Mouse (Mus musculus) kidney, embryonic 15.5 days (tissue): ENCODE results near the gene Fnbp1. TPM values are rescaled to one million over a fixed set of nuclear protein-coding genes. Genes with fewer than 3 reads are reported as not detected.

Experiments used
- ATAC-seq: fragments of 200-750 bp; cut with Nextera tagmentation; replicated peaks from 2 replicates; pipeline ENCODE4 v1.8.0; 2017; ENCODE audit warnings: moderate TSS enrichment; ENCODE audit not compliant: low FRiP score
- H3K27ac ChIP-seq: fragments of 300-500 bp; sonication (generic); 2 replicates; pipeline ENCODE4 v1.5.1; 2015; ENCODE audit warnings: mild to moderate bottlenecking, inconsistent platforms
- H3K27me3 ChIP-seq: fragments of 300-500 bp; sonication (generic); 2 replicates; pipeline ENCODE4 v1.6.1; 2015; ENCODE audit warnings: inconsistent platforms
- H3K36me3 ChIP-seq: fragments of 300-500 bp; sonication (generic); 2 replicates; pipeline ENCODE4 v1.6.1; 2015; ENCODE audit warnings: inconsistent platforms
- H3K4me1 ChIP-seq: fragments of 300-500 bp; sonication (generic); 2 replicates; pipeline ENCODE4 v1.6.1; 2015; ENCODE audit warnings: inconsistent platforms
- H3K4me2 ChIP-seq: fragments of 300-500 bp; sonication (generic); 2 replicates; pipeline ENCODE4 v1.6.1; 2015; ENCODE audit warnings: moderate library complexity, mild to moderate bottlenecking, inconsistent platforms
- H3K4me3 ChIP-seq: fragments of 300-500 bp; sonication (generic); replicated peaks from 2 replicates; pipeline ENCODE4 v1.5.1; 2015; ENCODE audit warnings: mild to moderate bottlenecking, inconsistent platforms
- H3K9ac ChIP-seq: fragments of 300-500 bp; sonication (generic); 2 replicates; pipeline ENCODE4 v1.6.1; 2015; ENCODE audit warnings: mild to moderate bottlenecking, inconsistent platforms
- H3K9me3 ChIP-seq: fragments of 300-500 bp; sonication (generic); replicated peaks from 2 replicates; pipeline ENCODE4 v1.6.1; 2016; ENCODE audit warnings: inconsistent platforms
- WGBS: fragments of 180-500 bp; shearing (Covaris S2); methylation state at CpG from one replicate; pipeline ENCODE4 v1.1.7; 2015; ENCODE audit warnings: mixed read lengths; 5-methylcytosine and 5-hydroxymethylcytosine counted together
- polyA plus RNA-seq: library from polyadenylated mRNA; unstranded; fragments of >200 nt; fragmentation: Nextera tagmentation; extraction: Ambion mirVana; gene quantifications from 2 replicates; pipeline ENCODE4 v1.2.1, GENCODE M21; 2015

The Fnbp1 gene
- polyA plus RNA-seq, 1 experiment from 2014 or later: 22.4 TPM

- no peak overlapping the region for H3K9ac ChIP-seq
- no peaks in the 10 kb centered on the region for H3K27me3 ChIP-seq
- WGBS: 89% methylated on average over 4 of the region's 4 CpGs
- no peak overlapping the region for H3K4me3 ChIP-seq
- H3K27ac ChIP-seq: no peak overlapping the region
- no peak for ATAC-seq
- peaks cover 65% of the 10 kb centered on the region for H3K36me3 ChIP-seq
- H3K4me1 ChIP-seq: no peaks in the 10 kb centered on the region
- H3K4me2 ChIP-seq: no peak overlapping the region
- H3K9me3 ChIP-seq: no peaks in the 10 kb centered on the region
Measured at GRCm38 (mm10) chr2:31058443-31058842, 83.4 kb downstream of the Fnbp1 start.

- 76% methylated on average over 6 of the region's 6 CpGs for WGBS
- Histone ChIP-seq H3K9me3 (no peaks in the 10 kb centered on the region), H3K4me2 (no peak overlapping the region), H3K4me3 (no peak overlapping the region), H3K36me3 (peaks cover 67% of the 10 kb centered on the region), H3K4me1 (no peaks in the 10 kb centered on the region), H3K27me3 (no peaks in the 10 kb centered on the region), H3K9ac (no peak overlapping the region), H3K27ac (no peak overlapping the region)
- ATAC-seq: no peak
Measured at GRCm38 (mm10) chr2:31057549-31058177, 84.1 kb downstream of the Fnbp1 start.

- Histone ChIP-seq H3K4me3 (no peak overlapping the region), H3K9me3 (no peaks in the 10 kb centered on the region), H3K36me3 (peaks cover 79% of the 10 kb centered on the region), H3K27me3 (no peaks in the 10 kb centered on the region), H3K9ac (no peak overlapping the region), H3K4me2 (no peak overlapping the region), H3K27ac (no peak overlapping the region), H3K4me1 (no peaks in the 10 kb centered on the region)
- 96% methylated on average over 3 of the region's 3 CpGs for WGBS
- ATAC-seq: no peak
Measured at GRCm38 (mm10) chr2:31056070-31056469, 85.7 kb downstream of the Fnbp1 start.

GRCm38 (mm10) chr2:31053851-31054340 is 87.9 kb downstream of the Fnbp1 start:
- Histone ChIP-seq H3K36me3 (peaks cover 77% of the 10 kb centered on the region), H3K27ac (no peak overlapping the region), H3K27me3 (no peaks in the 10 kb centered on the region), H3K4me2 (no peak overlapping the region), H3K9me3 (no peaks in the 10 kb centered on the region), H3K4me3 (no peak overlapping the region), H3K4me1 (no peaks in the 10 kb centered on the region), H3K9ac (no peak overlapping the region)
- 81% methylated on average over 11 of the region's 11 CpGs for WGBS
- no peak for ATAC-seq

- WGBS: 93% methylated on average over 13 of the region's 13 CpGs
Measured at GRCm38 (mm10) chr2:31053426-31053825, 88.4 kb downstream of the Fnbp1 start.

GRCm38 (mm10) chr2:31052441-31052840 is 89.4 kb downstream of the Fnbp1 start:
- WGBS: 91% methylated on average over 10 of the region's 10 CpGs
- no peak for ATAC-seq

More at GRCm38 (mm10) chr2:31053426-31053825, 88.4 kb downstream of the Fnbp1 start:
- no peak overlapping the region for H3K4me3 ChIP-seq
- H3K27ac ChIP-seq: no peak overlapping the region
- no peaks in the 10 kb centered on the region for H3K27me3 ChIP-seq
- peaks cover 73% of the 10 kb centered on the region for H3K36me3 ChIP-seq
- H3K9me3 ChIP-seq: no peaks in the 10 kb centered on the region
- no peak overlapping the region for H3K4me2 ChIP-seq
- no peak overlapping the region for H3K9ac ChIP-seq
- ATAC-seq: no peak
- no peaks in the 10 kb centered on the region for H3K4me1 ChIP-seq

GRCm38 (mm10) chr2:31048037-31048436 is 93.8 kb downstream of the Fnbp1 start:
- no peak overlapping the region for H3K4me3 ChIP-seq
- no peak for ATAC-seq
- H3K36me3 ChIP-seq: peaks cover 44% of the 10 kb centered on the region
- no peak overlapping the region for H3K27ac ChIP-seq
- no peaks in the 10 kb centered on the region for H3K9me3 ChIP-seq
- H3K4me2 ChIP-seq: no peak overlapping the region
- no peaks in the 10 kb centered on the region for H3K27me3 ChIP-seq
- WGBS: 90% methylated on average over 6 of the region's 6 CpGs
- no peak overlapping the region for H3K9ac ChIP-seq
- H3K4me1 ChIP-seq: no peaks in the 10 kb centered on the region

More at GRCm38 (mm10) chr2:31052441-31052840, 89.4 kb downstream of the Fnbp1 start:
- H3K27me3 ChIP-seq: no peaks in the 10 kb centered on the region
- H3K9me3 ChIP-seq: no peaks in the 10 kb centered on the region
- no peak overlapping the region for H3K4me3 ChIP-seq
- H3K4me1 ChIP-seq: no peaks in the 10 kb centered on the region
- H3K27ac ChIP-seq: no peak overlapping the region
- no peak overlapping the region for H3K4me2 ChIP-seq
- peaks cover 70% of the 10 kb centered on the region for H3K36me3 ChIP-seq
- H3K9ac ChIP-seq: no peak overlapping the region

GRCm38 (mm10) chr2:31043856-31044255 is 98.0 kb downstream of the Fnbp1 start:
- Histone ChIP-seq H3K36me3 (peaks cover 55% of the 10 kb centered on the region), H3K9me3 (no peaks in the 10 kb centered on the region), H3K4me3 (no peak overlapping the region), H3K4me1 (no peaks in the 10 kb centered on the region), H3K27ac (no peak overlapping the region), H3K27me3 (no peaks in the 10 kb centered on the region), H3K4me2 (no peak overlapping the region), H3K9ac (no peak overlapping the region)
- ATAC-seq: no peak
- WGBS: 90% methylated on average over 1 of the region's 1 CpGs

GRCm38 (mm10) chr2:31042881-31043280 is 98.9 kb downstream of the Fnbp1 start:
- no peak overlapping the region for H3K4me3 ChIP-seq
- H3K4me2 ChIP-seq: no peak overlapping the region
- peaks cover 62% of the 10 kb centered on the region for H3K36me3 ChIP-seq
- no peak overlapping the region for H3K9ac ChIP-seq
- H3K9me3 ChIP-seq: no peaks in the 10 kb centered on the region
- no peak for ATAC-seq
- H3K27ac ChIP-seq: no peak overlapping the region
- 88% methylated on average over 6 of the region's 6 CpGs for WGBS
- H3K4me1 ChIP-seq: no peaks in the 10 kb centered on the region
- no peaks in the 10 kb centered on the region for H3K27me3 ChIP-seq

- H3K36me3 ChIP-seq: peaks cover 65% of the 10 kb centered on the region
- no peak overlapping the region for H3K9ac ChIP-seq
- H3K9me3 ChIP-seq: no peaks in the 10 kb centered on the region
- no peak overlapping the region for H3K27ac ChIP-seq
- no peaks in the 10 kb centered on the region for H3K27me3 ChIP-seq
- 82% methylated on average over 6 of the region's 6 CpGs for WGBS
- no peaks in the 10 kb centered on the region for H3K4me1 ChIP-seq
- H3K4me2 ChIP-seq: no peak overlapping the region
- ATAC-seq: no peak
- H3K4me3 ChIP-seq: no peak overlapping the region
Measured at GRCm38 (mm10) chr2:31041386-31041785, 100.4 kb downstream of the Fnbp1 start.

- no peak overlapping the region for H3K4me3 ChIP-seq
- 71% methylated on average over 3 of the region's 3 CpGs for WGBS
- no peaks in the 10 kb centered on the region for H3K9me3 ChIP-seq
- no peak overlapping the region for H3K4me2 ChIP-seq
- ATAC-seq: no peak
- H3K27ac ChIP-seq: no peak overlapping the region
- no peaks in the 10 kb centered on the region for H3K4me1 ChIP-seq
- no peaks in the 10 kb centered on the region for H3K27me3 ChIP-seq
- H3K36me3 ChIP-seq: peaks cover 68% of the 10 kb centered on the region
- no peak overlapping the region for H3K9ac ChIP-seq
Measured at GRCm38 (mm10) chr2:31040487-31040886, 101.3 kb downstream of the Fnbp1 start.

GRCm38 (mm10) chr2:31040043-31040442 is 101.8 kb downstream of the Fnbp1 start:
- Histone ChIP-seq H3K9ac (no peak overlapping the region), H3K36me3 (peaks cover 72% of the 10 kb centered on the region), H3K9me3 (no peaks in the 10 kb centered on the region), H3K27me3 (no peaks in the 10 kb centered on the region), H3K4me2 (no peak overlapping the region), H3K4me1 (no peaks in the 10 kb centered on the region), H3K4me3 (no peak overlapping the region), H3K27ac (no peak overlapping the region)
- no peak for ATAC-seq
- 99% methylated on average over 3 of the region's 3 CpGs for WGBS

GRCm38 (mm10) chr2:31036811-31037210 is 105.0 kb downstream of the Fnbp1 start:
- no peaks in the 10 kb centered on the region for H3K27me3 ChIP-seq
- H3K9me3 ChIP-seq: no peaks in the 10 kb centered on the region
- no peak for ATAC-seq
- no peak overlapping the region for H3K9ac ChIP-seq
- 89% methylated on average over 6 of the region's 6 CpGs for WGBS
- no peaks in the 10 kb centered on the region for H3K4me1 ChIP-seq
- H3K27ac ChIP-seq: no peak overlapping the region
- H3K4me2 ChIP-seq: no peak overlapping the region
- H3K36me3 ChIP-seq: peaks cover 89% of the 10 kb centered on the region
- H3K4me3 ChIP-seq: no peak overlapping the region
